Mouse (Mus musculus) small intestine, adult 2 months (tissue): ENCODE measurements around the gene Gkn2. TPM values are rescaled to one million over a fixed set of nuclear protein-coding genes. Genes with fewer than 3 reads are reported as not detected.

Source experiments
- H3K27ac ChIP-seq: fragments of 200-500 bp; 2 replicates; pipeline ENCODE4 v1.5.1; 2012; ENCODE audit warnings: low read depth, low read length, control low read depth, inconsistent platforms; ENCODE audit not compliant: insufficient read depth
- H3K27me3 ChIP-seq: fragments of 200-500 bp; 2 replicates; pipeline ENCODE4 v1.6.1; 2012; ENCODE audit warnings: mild to moderate bottlenecking, moderate library complexity, low read length, inconsistent platforms; ENCODE audit not compliant: control insufficient read depth, insufficient read depth
- H3K36me3 ChIP-seq: fragments of 200-500 bp; 2 replicates; pipeline ENCODE4 v1.6.1; 2012; ENCODE audit warnings: mild to moderate bottlenecking, low read length, control low read depth, inconsistent platforms; ENCODE audit not compliant: control insufficient read depth, insufficient read depth
- H3K4me1 ChIP-seq: fragments of 200-500 bp; 2 replicates; pipeline ENCODE4 v1.6.1; 2012; ENCODE audit warnings: low read length, inconsistent platforms, mixed read lengths; ENCODE audit not compliant: control insufficient read depth, insufficient read depth, insufficient read length
- H3K4me3 ChIP-seq: fragments of 200-500 bp; 2 replicates; pipeline ENCODE4 v1.5.1; 2012; ENCODE audit warnings: low read depth, mild to moderate bottlenecking, control low read depth, inconsistent platforms, low read length, moderate library complexity
- CTCF ChIP-seq: fragments of 200-500 bp; IDR thresholded peaks from 2 replicates; pipeline ENCODE4 v1.5.1; 2012; ENCODE audit warnings: low read depth, mild to moderate bottlenecking, control low read depth, inconsistent platforms, low read length, moderate library complexity, mixed read lengths; ENCODE audit not compliant: insufficient replicate concordance, insufficient read length; ENCODE audit errors: extremely low read depth
- POLR2A ChIP-seq: fragments of 200-500 bp; IDR thresholded peaks from 2 replicates; pipeline ENCODE4 v1.6.1; 2012; ENCODE audit warnings: low read depth, mild to moderate bottlenecking, control low read depth, inconsistent platforms, low read length, moderate library complexity
- WGBS: fragments of 180-500 bp; shearing (Covaris S2); methylation state at CpG from one replicate; pipeline ENCODE4 v1.1.7; 2018; 5-methylcytosine and 5-hydroxymethylcytosine counted together
- polyA plus RNA-seq: library from polyadenylated mRNA; depleted of rRNA; stranded (reverse); fragments of >200 nt; gene quantifications from 2 replicates; pipeline ENCODE4 v1.2.3, GENCODE M21; 2012

The Gkn2 gene
- polyA plus RNA-seq, 1 experiment = 4.6 TPM

GRCm38 (mm10) chr6:87386681-87387080 is 13.5 kb downstream of the Gkn2 start:
- H3K27ac ChIP-seq = no peak overlapping the region
- TF ChIP-seq POLR2A (no peak), CTCF (no peak)
- no peak overlapping the region for H3K4me3 ChIP-seq
- no peaks in the 10 kb centered on the region for H3K27me3 ChIP-seq
- no peaks in the 10 kb centered on the region for H3K36me3 ChIP-seq
- 80% methylated on average over 10 of the region's 10 CpGs for WGBS
- peaks cover 9% of the 10 kb centered on the region; the same call in 1 of the 2 replicates for H3K4me1 ChIP-seq

- 20% methylated on average over 7 of the region's 7 CpGs for WGBS
- H3K4me3 ChIP-seq = no peak within 1 kb of the TSS
- TF ChIP-seq POLR2A (no peak), CTCF (no peak)
Measured at GRCm38 (mm10) chr6:87388877-87389276, 15.7 kb downstream of the Gkn2 start, which contains the start of gene Gkn3. Gkn3 (minus strand) TSS chr6:87388935.

GRCm38 (mm10) chr6:87389455-87389989 is 16.4 kb downstream of the Gkn2 start:
- Histone ChIP-seq H3K27me3 (no peaks in the 10 kb centered on the region), H3K4me1 (peaks cover 18% of the 10 kb centered on the region; the same call in 1 of the 2 replicates), H3K4me3 (no peak overlapping the region), H3K27ac (peak overlapping the region; percentile 33; the same call in 1 of the 2 replicates), H3K36me3 (no peaks in the 10 kb centered on the region)
- WGBS = 18% methylated on average over 5 of the region's 5 CpGs
- no peak for TF ChIP-seq CTCF
- no peak for TF ChIP-seq POLR2A

More at GRCm38 (mm10) chr6:87388877-87389276, 15.7 kb downstream of the Gkn2 start, which contains the start of gene Gkn3:
- no peaks in the 10 kb centered on the region for H3K36me3 ChIP-seq
- H3K27ac ChIP-seq = peak within 1 kb of the TSS; percentile 33; the same call in 1 of the 2 replicates
- no peaks in the 10 kb centered on the region for H3K27me3 ChIP-seq
- peaks cover 15% of the 10 kb centered on the region; the same call in 1 of the 2 replicates for H3K4me1 ChIP-seq

- H3K4me1 ChIP-seq = peaks cover 16% of the 10 kb centered on the region
- H3K36me3 ChIP-seq = no peaks in the 10 kb centered on the region
- no peak for TF ChIP-seq POLR2A
- no peak for TF ChIP-seq CTCF
- no peaks in the 10 kb centered on the region for H3K27me3 ChIP-seq
- no peak overlapping the region for H3K4me3 ChIP-seq
- H3K27ac ChIP-seq = no peak overlapping the region
- 23% methylated on average over 8 of the region's 8 CpGs for WGBS
Measured at GRCm38 (mm10) chr6:87393466-87394205, 20.5 kb downstream of the Gkn2 start.

- no peak for TF ChIP-seq POLR2A
- no peak for TF ChIP-seq CTCF
- H3K4me3 ChIP-seq = no peak overlapping the region
- H3K4me1 ChIP-seq = peaks cover 11% of the 10 kb centered on the region
- no peaks in the 10 kb centered on the region for H3K27me3 ChIP-seq
- H3K36me3 ChIP-seq = no peaks in the 10 kb centered on the region
- 85% methylated on average over 9 of the region's 9 CpGs for WGBS
- no peak overlapping the region for H3K27ac ChIP-seq
Measured at GRCm38 (mm10) chr6:87394783-87395182, 21.6 kb downstream of the Gkn2 start.

- no peaks in the 10 kb centered on the region for H3K36me3 ChIP-seq
- TF ChIP-seq POLR2A = no peak
- TF ChIP-seq CTCF = peak; percentile 99
- whole genome bisulfite sequencing = 1% methylated on average over 5 of the region's 5 CpGs
- H3K4me1 ChIP-seq = peaks cover 2% of the 10 kb centered on the region
- H3K27me3 ChIP-seq = no peaks in the 10 kb centered on the region
- no peak overlapping the region for H3K4me3 ChIP-seq
- H3K27ac ChIP-seq = no peak overlapping the region
Measured at GRCm38 (mm10) chr6:87399137-87399536, 26.0 kb downstream of the Gkn2 start.

GRCm38 (mm10) chr6:87399886-87400566 is 26.9 kb downstream of the Gkn2 start:
- H3K4me1 ChIP-seq = no peaks in the 10 kb centered on the region; the same call in 1 of the 2 replicates
- H3K27ac ChIP-seq = no peak overlapping the region
- WGBS = 55% methylated on average over 4 of the region's 4 CpGs
- H3K4me3 ChIP-seq = no peak overlapping the region
- H3K27me3 ChIP-seq = no peaks in the 10 kb centered on the region
- H3K36me3 ChIP-seq = no peaks in the 10 kb centered on the region
- TF ChIP-seq CTCF (no peak), POLR2A (no peak)
